Mouse (Mus musculus): ENCODE data around the gene Ttc29. TPM values are rescaled to one million over a fixed set of nuclear protein-coding genes. Genes with fewer than 3 reads are reported as not detected.

Ttc29 gene
- total RNA-seq, 1 experiment: 1.4 TPM

GRCm38 (mm10) chr8:78254374-78254773 lies 41.3 kb downstream of the Ttc29 start:
- no peak for DNase-seq (ENCODE audit: low read depth, low spot score)
- TF ChIP-seq ZNF384 (IDR thresholded peaks at IDR 0.05; ENCODE audit: low read depth, low read length) (no peak), HCFC1 (IDR thresholded peaks at IDR 0.05; ENCODE audit: borderline replicate concordance, insufficient read depth, low read length) (no peak), ZC3H11A (IDR thresholded peaks at IDR 0.05; ENCODE audit: borderline replicate concordance, low read depth, low read length) (no peak), CHD2 (IDR thresholded peaks at IDR 0.05; ENCODE audit: low read depth, low read length) (no peak), MAFK (IDR thresholded peaks at IDR 0.05; ENCODE audit: insufficient read depth, low read depth, low read length) (no peak)
- Histone ChIP-seq H3K9me3 (ENCODE audit: control insufficient read depth, insufficient read depth, low read depth, low read length) (no peaks in the 10 kb centered on the region), H3K36me3 (ENCODE audit: control insufficient read depth, insufficient read depth, low read length, poor library complexity, severe bottlenecking) (no peaks in the 10 kb centered on the region), H3K4me3 (ENCODE audit: insufficient read depth in 1 of 2, low read depth in 1 of 2, low read length in 2 of 2, poor library complexity in 1 of 2, severe bottlenecking in 1 of 2) (no peak overlapping the region), H3K4me1 (ENCODE audit: control insufficient read depth in 2 of 2, insufficient read depth in 2 of 2, low read length in 2 of 2, poor library complexity in 1 of 2) (no peaks in the 10 kb centered on the region), H3K9ac (ENCODE audit: insufficient read depth, low read depth, low read length, poor library complexity, severe bottlenecking) (no peak overlapping the region), H3K27ac (ENCODE audit: insufficient read depth, low read depth, low read length, poor library complexity, severe bottlenecking) (no peak overlapping the region)
- in situ Hi-C loops (cut with MboI; ENCODE audit: low sequenced_read_pairs in 2 of 2, unreplicated experiment in 2 of 2): no loop called here

- H3K9ac ChIP-seq (ENCODE audit: insufficient read depth, low read depth, low read length, poor library complexity, severe bottlenecking): no peak overlapping the region
- no peaks in the 10 kb centered on the region for H3K36me3 ChIP-seq (ENCODE audit: control insufficient read depth, insufficient read depth, low read length, poor library complexity, severe bottlenecking)
- no peak overlapping the region for H3K4me3 ChIP-seq (ENCODE audit: insufficient read depth in 1 of 2, low read depth in 1 of 2, low read length in 2 of 2, poor library complexity in 1 of 2, severe bottlenecking in 1 of 2)
- in situ Hi-C loops (cut with MboI; ENCODE audit: low sequenced_read_pairs in 2 of 2, unreplicated experiment in 2 of 2): no loop called here
- TF ChIP-seq HCFC1 (IDR thresholded peaks at IDR 0.05; ENCODE audit: borderline replicate concordance, insufficient read depth, low read length) (no peak), ZC3H11A (IDR thresholded peaks at IDR 0.05; ENCODE audit: borderline replicate concordance, low read depth, low read length) (no peak), ZNF384 (IDR thresholded peaks at IDR 0.05; ENCODE audit: low read depth, low read length) (no peak), CHD2 (IDR thresholded peaks at IDR 0.05; ENCODE audit: low read depth, low read length) (no peak), MAFK (IDR thresholded peaks at IDR 0.05; ENCODE audit: insufficient read depth, low read depth, low read length) (no peak)
- no peaks in the 10 kb centered on the region for H3K9me3 ChIP-seq (ENCODE audit: control insufficient read depth, insufficient read depth, low read depth, low read length)
- H3K27ac ChIP-seq (ENCODE audit: insufficient read depth, low read depth, low read length, poor library complexity, severe bottlenecking): no peak overlapping the region
- no peak for DNase-seq (ENCODE audit: low read depth, low spot score)
- H3K4me1 ChIP-seq (ENCODE audit: control insufficient read depth in 2 of 2, insufficient read depth in 2 of 2, low read length in 2 of 2, poor library complexity in 1 of 2): no peaks in the 10 kb centered on the region
Observed at GRCm38 (mm10) chr8:78255011-78255410, 41.9 kb downstream of the Ttc29 start.

GRCm38 (mm10) chr8:78265506-78265905 lies 52.4 kb downstream of the Ttc29 start:
- no peaks in the 10 kb centered on the region for H3K9me3 ChIP-seq (ENCODE audit: control insufficient read depth, insufficient read depth, low read depth, low read length)
- in situ Hi-C loops (cut with MboI; ENCODE audit: low sequenced_read_pairs in 2 of 2, unreplicated experiment in 2 of 2): no loop called here
- H3K9ac ChIP-seq (ENCODE audit: insufficient read depth, low read depth, low read length, poor library complexity, severe bottlenecking): no peak overlapping the region
- H3K27ac ChIP-seq (ENCODE audit: insufficient read depth, low read depth, low read length, poor library complexity, severe bottlenecking): no peak overlapping the region
- H3K36me3 ChIP-seq (ENCODE audit: control insufficient read depth, insufficient read depth, low read length, poor library complexity, severe bottlenecking): no peaks in the 10 kb centered on the region
- H3K4me3 ChIP-seq (ENCODE audit: insufficient read depth in 1 of 2, low read depth in 1 of 2, low read length in 2 of 2, poor library complexity in 1 of 2, severe bottlenecking in 1 of 2): no peak overlapping the region
- H3K4me1 ChIP-seq (ENCODE audit: control insufficient read depth in 2 of 2, insufficient read depth in 2 of 2, low read length in 2 of 2, poor library complexity in 1 of 2): peaks cover 0 to 7% of the 10 kb centered on the region in 2 experiments; a peak in 1 of 4 replicates
- no peak for TF ChIP-seq ZNF384 (IDR thresholded peaks at IDR 0.05; ENCODE audit: low read depth, low read length)
- no peak for TF ChIP-seq CHD2 (IDR thresholded peaks at IDR 0.05; ENCODE audit: low read depth, low read length)
- TF ChIP-seq HCFC1 (IDR thresholded peaks at IDR 0.05; ENCODE audit: borderline replicate concordance, insufficient read depth, low read length): no peak
- no peak for TF ChIP-seq ZC3H11A (IDR thresholded peaks at IDR 0.05; ENCODE audit: borderline replicate concordance, low read depth, low read length)
- TF ChIP-seq MAFK (IDR thresholded peaks at IDR 0.05; ENCODE audit: insufficient read depth, low read depth, low read length): no peak
- no peak for DNase-seq (ENCODE audit: low read depth, low spot score)

DNA sequence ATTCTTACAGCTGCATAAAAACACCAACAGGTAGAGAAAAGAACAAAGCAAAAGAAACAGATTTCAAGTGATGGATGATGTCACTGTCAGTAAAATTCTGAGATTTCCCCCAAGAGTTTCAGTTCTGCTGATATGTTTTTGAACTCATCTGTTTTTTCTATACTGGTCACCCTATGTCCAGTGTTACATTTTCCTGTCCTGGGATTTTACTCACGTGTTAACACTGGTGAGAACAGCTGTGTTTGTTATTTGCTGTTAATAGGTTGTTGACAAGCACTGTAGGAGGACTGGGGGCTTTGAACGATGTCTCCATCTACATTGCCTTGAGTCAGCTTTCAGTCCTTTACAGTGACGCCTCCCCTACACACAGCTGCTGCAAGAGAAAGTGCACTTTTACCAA lies 53.1 kb downstream of the Ttc29 start:
- no peak overlapping the region for H3K27ac ChIP-seq (ENCODE audit: insufficient read depth, low read depth, low read length, poor library complexity, severe bottlenecking)
- TF ChIP-seq MAFK (IDR thresholded peaks at IDR 0.05; ENCODE audit: insufficient read depth, low read depth, low read length) (no peak), ZNF384 (IDR thresholded peaks at IDR 0.05; ENCODE audit: low read depth, low read length) (no peak), CHD2 (IDR thresholded peaks at IDR 0.05; ENCODE audit: low read depth, low read length) (no peak), HCFC1 (IDR thresholded peaks at IDR 0.05; ENCODE audit: borderline replicate concordance, insufficient read depth, low read length) (no peak), ZC3H11A (IDR thresholded peaks at IDR 0.05; ENCODE audit: borderline replicate concordance, low read depth, low read length) (no peak)
- peaks cover 0 to 7% of the 10 kb centered on the region in 2 experiments; a peak in 1 of 4 replicates for H3K4me1 ChIP-seq (ENCODE audit: control insufficient read depth in 2 of 2, insufficient read depth in 2 of 2, low read length in 2 of 2, poor library complexity in 1 of 2)
- in situ Hi-C loops (cut with MboI; ENCODE audit: low sequenced_read_pairs in 2 of 2, unreplicated experiment in 2 of 2): no loop called here
- H3K9ac ChIP-seq (ENCODE audit: insufficient read depth, low read depth, low read length, poor library complexity, severe bottlenecking): no peak overlapping the region
- DNase-seq (ENCODE audit: low read depth, low spot score): no peak
- H3K9me3 ChIP-seq (ENCODE audit: control insufficient read depth, insufficient read depth, low read depth, low read length): no peaks in the 10 kb centered on the region
- no peak overlapping the region for H3K4me3 ChIP-seq (ENCODE audit: insufficient read depth in 1 of 2, low read depth in 1 of 2, low read length in 2 of 2, poor library complexity in 1 of 2, severe bottlenecking in 1 of 2)
- H3K36me3 ChIP-seq (ENCODE audit: control insufficient read depth, insufficient read depth, low read length, poor library complexity, severe bottlenecking): no peaks in the 10 kb centered on the region
